Mouse (Mus musculus): Measurements from ENCODE around the gene March1. TPM values are rescaled to one million over a fixed set of nuclear protein-coding genes. Genes with fewer than 3 reads are reported as not detected.

The March1 gene
- total and polyA plus RNA-seq, 2 experiments, result 0.44 to 4.4 TPM

- 76% methylated on average over 3 of the region's 3 CpGs for WGBS
- no peak overlapping the region for H3K27ac ChIP-seq (replicated peaks; ENCODE audit: insufficient read depth, low read depth, low read length)
- H3K79me2 ChIP-seq (ENCODE audit: control insufficient read depth, insufficient read depth, low read length), result no peaks in the 10 kb centered on the region
- TF ChIP-seq CTCF (IDR thresholded peaks at IDR 0.05; ENCODE audit: low read depth, low read length) (no peak), POLR2A (IDR thresholded peaks at IDR 0.05; ENCODE audit: extremely low read depth, insufficient read depth, low read length) (no peak)
- H3K4me1 ChIP-seq (ENCODE audit: control insufficient read depth, insufficient read depth, low read length), result no peaks in the 10 kb centered on the region
- no peaks in the 10 kb centered on the region for H3K27me3 ChIP-seq (ENCODE audit: control insufficient read depth, insufficient read depth, low read length)
- H3K4me3 ChIP-seq (ENCODE audit: insufficient read depth, low read depth, low read length), result no peak overlapping the region
- no peak overlapping the region for H3K9ac ChIP-seq (ENCODE audit: low read depth, low read length)
- DNase-seq (ENCODE audit: extremely low read depth, low read depth, low spot score), result no peak
- H3K36me3 ChIP-seq (ENCODE audit: control insufficient read depth, insufficient read depth, low read length), result no peaks in the 10 kb centered on the region
Measured at GRCm38 (mm10) chr8:66033651-66034050, 416.0 kb downstream of the March1 start.

- WGBS, result 74% methylated on average over 3 of the region's 3 CpGs
- no peak overlapping the region for H3K27ac ChIP-seq (replicated peaks; ENCODE audit: insufficient read depth, low read depth, low read length)
- H3K4me1 ChIP-seq (ENCODE audit: control insufficient read depth, insufficient read depth, low read length), result no peaks in the 10 kb centered on the region
- H3K4me3 ChIP-seq (ENCODE audit: insufficient read depth, low read depth, low read length), result no peak overlapping the region
- no peak for DNase-seq (ENCODE audit: extremely low read depth, low read depth, low spot score)
- H3K9ac ChIP-seq (ENCODE audit: low read depth, low read length), result no peak overlapping the region
- H3K36me3 ChIP-seq (ENCODE audit: control insufficient read depth, insufficient read depth, low read length), result no peaks in the 10 kb centered on the region
- no peaks in the 10 kb centered on the region for H3K79me2 ChIP-seq (ENCODE audit: control insufficient read depth, insufficient read depth, low read length)
- TF ChIP-seq POLR2A (IDR thresholded peaks at IDR 0.05; ENCODE audit: extremely low read depth, insufficient read depth, low read length), result no peak
- no peak for TF ChIP-seq CTCF (IDR thresholded peaks at IDR 0.05; ENCODE audit: low read depth, low read length)
- H3K27me3 ChIP-seq (ENCODE audit: control insufficient read depth, insufficient read depth, low read length), result no peaks in the 10 kb centered on the region
Measured at GRCm38 (mm10) chr8:66034429-66034828, 416.7 kb downstream of the March1 start.

GRCm38 (mm10) chr8:66094152-66094551, 476.5 kb downstream of the March1 start:
- Histone ChIP-seq H3K36me3 (ENCODE audit: control insufficient read depth, insufficient read depth, low read length) (no peaks in the 10 kb centered on the region), H3K4me1 (ENCODE audit: control insufficient read depth, insufficient read depth, low read length) (no peaks in the 10 kb centered on the region), H3K79me2 (ENCODE audit: control insufficient read depth, insufficient read depth, low read length) (no peaks in the 10 kb centered on the region), H3K9ac (ENCODE audit: low read depth, low read length) (no peak overlapping the region), H3K27ac (replicated peaks; ENCODE audit: insufficient read depth, low read depth, low read length) (no peak overlapping the region), H3K27me3 (ENCODE audit: control insufficient read depth, insufficient read depth, low read length) (no peaks in the 10 kb centered on the region), H3K4me3 (ENCODE audit: insufficient read depth, low read depth, low read length) (no peak overlapping the region)
- WGBS, result 76% methylated on average over 3 of the region's 3 CpGs
- TF ChIP-seq POLR2A (IDR thresholded peaks at IDR 0.05; ENCODE audit: extremely low read depth, insufficient read depth, low read length) (no peak), CTCF (IDR thresholded peaks at IDR 0.05; ENCODE audit: low read depth, low read length) (no peak)
- no peak for DNase-seq (ENCODE audit: extremely low read depth, low read depth, low spot score)

GRCm38 (mm10) chr8:66098148-66098547, 480.4 kb downstream of the March1 start:
- H3K4me3 ChIP-seq (ENCODE audit: insufficient read depth, low read depth, low read length), result no peak overlapping the region
- TF ChIP-seq POLR2A (IDR thresholded peaks at IDR 0.05; ENCODE audit: extremely low read depth, insufficient read depth, low read length), result no peak
- TF ChIP-seq CTCF (IDR thresholded peaks at IDR 0.05; ENCODE audit: low read depth, low read length), result no peak
- H3K9ac ChIP-seq (ENCODE audit: low read depth, low read length), result no peak overlapping the region
- no peaks in the 10 kb centered on the region for H3K27me3 ChIP-seq (ENCODE audit: control insufficient read depth, insufficient read depth, low read length)
- no peak overlapping the region for H3K27ac ChIP-seq (replicated peaks; ENCODE audit: insufficient read depth, low read depth, low read length)
- DNase-seq (ENCODE audit: extremely low read depth, low read depth, low spot score), result no peak
- no peaks in the 10 kb centered on the region for H3K4me1 ChIP-seq (ENCODE audit: control insufficient read depth, insufficient read depth, low read length)
- WGBS, result 82% methylated on average over 1 of the region's 1 CpGs
- no peaks in the 10 kb centered on the region for H3K36me3 ChIP-seq (ENCODE audit: control insufficient read depth, insufficient read depth, low read length)
- H3K79me2 ChIP-seq (ENCODE audit: control insufficient read depth, insufficient read depth, low read length), result no peaks in the 10 kb centered on the region

GRCm38 (mm10) chr8:66119294-66119693, 501.6 kb downstream of the March1 start:
- Histone ChIP-seq H3K9ac (ENCODE audit: low read depth, low read length) (no peak overlapping the region), H3K36me3 (ENCODE audit: control insufficient read depth, insufficient read depth, low read length) (no peaks in the 10 kb centered on the region), H3K4me3 (ENCODE audit: insufficient read depth, low read depth, low read length) (no peak overlapping the region), H3K79me2 (ENCODE audit: control insufficient read depth, insufficient read depth, low read length) (no peaks in the 10 kb centered on the region), H3K27ac (replicated peaks; ENCODE audit: insufficient read depth, low read depth, low read length) (no peak overlapping the region), H3K27me3 (ENCODE audit: control insufficient read depth, insufficient read depth, low read length) (no peaks in the 10 kb centered on the region), H3K4me1 (ENCODE audit: control insufficient read depth, insufficient read depth, low read length) (no peaks in the 10 kb centered on the region)
- DNase-seq (ENCODE audit: extremely low read depth, low read depth, low spot score), result no peak
- 85% methylated on average over 2 of the region's 2 CpGs for WGBS
- TF ChIP-seq POLR2A (IDR thresholded peaks at IDR 0.05; ENCODE audit: extremely low read depth, insufficient read depth, low read length), result no peak

- no peak overlapping the region for H3K9ac ChIP-seq (ENCODE audit: low read depth, low read length)
- TF ChIP-seq POLR2A (IDR thresholded peaks at IDR 0.05; ENCODE audit: extremely low read depth, insufficient read depth, low read length) (no peak), CTCF (IDR thresholded peaks at IDR 0.05; ENCODE audit: low read depth, low read length) (no peak)
- H3K36me3 ChIP-seq (ENCODE audit: control insufficient read depth, insufficient read depth, low read length), result no peaks in the 10 kb centered on the region
- no peak overlapping the region for H3K4me3 ChIP-seq (ENCODE audit: insufficient read depth, low read depth, low read length)
- no peak overlapping the region for H3K27ac ChIP-seq (replicated peaks; ENCODE audit: insufficient read depth, low read depth, low read length)
- WGBS, result 74% methylated on average over 1 of the region's 1 CpGs
- no peaks in the 10 kb centered on the region for H3K4me1 ChIP-seq (ENCODE audit: control insufficient read depth, insufficient read depth, low read length)
- no peaks in the 10 kb centered on the region for H3K79me2 ChIP-seq (ENCODE audit: control insufficient read depth, insufficient read depth, low read length)
- no peaks in the 10 kb centered on the region for H3K27me3 ChIP-seq (ENCODE audit: control insufficient read depth, insufficient read depth, low read length)
- no peak for DNase-seq (ENCODE audit: extremely low read depth, low read depth, low spot score)
Measured at GRCm38 (mm10) chr8:66159648-66160047, 541.9 kb downstream of the March1 start.

Data from liver, adult 2 months (tissue).